Mouse (Mus musculus): ENCODE data around the gene Asna1. TPM values are rescaled to one million over a fixed set of nuclear protein-coding genes. Genes with fewer than 3 reads are reported as not detected.
A peak's percentile ranks its signal among the peaks of the same experiment; 100 is the strongest.

Asna1 gene
- polyA plus RNA-seq, 1 experiment from 2014 or later = 80.1 TPM

DNA sequence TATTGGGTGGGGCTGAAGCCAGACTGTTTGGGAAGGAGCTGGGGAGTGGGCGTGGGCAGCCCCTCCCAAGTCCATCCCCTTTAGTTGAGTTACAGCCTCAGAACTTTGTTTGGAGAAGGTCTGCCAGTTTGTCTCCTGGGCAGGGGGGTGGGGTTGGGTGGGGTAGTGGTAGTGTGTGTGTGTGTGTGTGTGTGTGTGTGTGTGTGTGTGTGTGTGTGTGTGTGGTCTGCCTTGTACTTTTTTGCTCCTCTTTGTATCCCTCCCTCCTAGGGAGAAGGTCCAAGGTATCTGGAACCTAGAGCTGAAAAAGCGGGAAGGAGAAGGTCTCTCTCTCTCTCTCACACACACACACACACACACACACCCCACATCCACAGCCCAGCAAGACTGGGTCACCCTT, 10.7 kb downstream of the Asna1 start, which contains the start of gene Best2:
Gene Best2 (minus strand): TSS at position 101 of the 400 bp plus-strand sequence.
- H3K4me2 ChIP-seq = peak within 1 kb of the TSS; percentile 59
- 0 out of 2 replicates have a peak within 1 kb of the TSS, but pooled peaks have one; percentile 45 for H3K9ac ChIP-seq
- ATAC-seq (ENCODE audit: low read depth) (no peak), DNase-seq (no peak)
- H3K9me3 ChIP-seq (replicated peaks) = no peaks in the 10 kb centered on the region
- peaks cover 4% of the 10 kb centered on the region; the same call in 1 of the 2 replicates for H3K4me1 ChIP-seq (replicated peaks)
- H3K27ac ChIP-seq = no peak within 1 kb of the TSS
- 57% methylated on average over 2 of the region's 2 CpGs for whole genome bisulfite sequencing (ENCODE audit: insufficient replicate concordance)
- H3K4me3 ChIP-seq (replicated peaks) = peak within 1 kb of the TSS; percentile 29
- peaks cover 24% of the 10 kb centered on the region for H3K36me3 ChIP-seq
- H3K27me3 ChIP-seq = peaks cover 51% of the 10 kb centered on the region

DNA sequence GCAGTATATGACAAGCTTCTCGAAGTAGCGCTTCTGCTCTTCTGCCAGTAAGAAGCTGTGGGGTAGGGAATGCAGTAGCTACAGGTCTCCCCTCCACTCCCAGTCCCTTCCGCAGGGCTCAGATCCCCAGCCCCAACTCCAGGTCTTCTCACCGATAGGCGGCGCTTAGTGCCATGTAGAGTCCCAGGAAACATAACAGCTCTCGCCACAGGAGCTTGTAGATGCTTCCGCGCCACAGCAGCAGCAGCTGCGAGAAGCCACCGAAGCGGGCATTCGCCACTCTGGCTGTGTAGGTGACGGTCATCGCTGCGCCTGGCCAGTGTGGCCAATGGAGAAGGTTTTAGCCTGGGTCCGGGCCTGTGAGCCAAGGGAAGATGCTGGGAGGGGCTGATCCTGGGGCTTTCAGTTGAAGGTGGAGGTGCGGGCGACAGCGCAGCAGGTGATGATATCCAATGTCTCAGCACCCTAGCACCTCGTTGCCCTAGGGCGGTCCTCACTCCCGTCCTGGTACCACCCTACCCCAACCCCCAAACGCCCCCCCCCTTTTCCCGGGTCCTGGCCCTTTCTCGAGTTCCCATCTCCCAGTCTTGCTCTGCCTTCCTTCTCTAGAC, 11.7 kb downstream of the Asna1 start:
- DNase-seq (peak; percentile 60), ATAC-seq (ENCODE audit: low read depth) (peak; percentile 56; the same call in 1 of the 2 replicates)
- H3K27ac ChIP-seq = no peak overlapping the region
- no peaks in the 10 kb centered on the region for H3K9me3 ChIP-seq (replicated peaks)
- peaks cover 62% of the 10 kb centered on the region for H3K27me3 ChIP-seq
- H3K4me1 ChIP-seq (replicated peaks) = peaks cover 4% of the 10 kb centered on the region; the same call in 1 of the 2 replicates
- H3K4me2 ChIP-seq = peak overlapping the region; percentile 59
- H3K9ac ChIP-seq = 0 out of 2 replicates have a peak overlapping the region, but pooled peaks have one; percentile 45
- H3K36me3 ChIP-seq = peaks cover 13% of the 10 kb centered on the region
- WGBS (ENCODE audit: insufficient replicate concordance) = 3% methylated on average over 25 of the region's 26 CpGs
- peak overlapping the region; percentile 29 for H3K4me3 ChIP-seq (replicated peaks)

DNA sequence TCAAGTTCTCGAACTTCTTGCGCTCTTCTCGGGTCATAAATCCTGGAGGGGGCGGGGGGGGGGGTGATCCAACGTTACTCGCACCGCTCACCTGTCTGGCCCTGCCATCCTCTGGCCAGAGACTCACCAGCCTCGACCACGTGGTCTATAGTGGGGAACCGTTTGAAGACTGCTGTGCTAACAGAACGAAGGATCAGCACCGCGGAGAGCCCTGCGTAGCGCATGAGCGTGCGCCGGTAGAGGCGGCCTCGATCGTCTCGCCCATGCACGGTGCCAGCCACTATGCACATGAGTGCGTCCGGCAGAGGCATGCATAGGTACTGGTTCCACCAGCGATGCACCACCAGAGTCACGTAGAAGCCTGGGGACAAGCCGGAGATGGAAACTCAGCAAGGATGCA, 13.8 kb downstream of the Asna1 start:
- Histone ChIP-seq H3K27me3 (peaks cover 80% of the 10 kb centered on the region), H3K36me3 (no peaks in the 10 kb centered on the region), H3K9me3 (replicated peaks) (no peaks in the 10 kb centered on the region), H3K27ac (no peak overlapping the region), H3K4me1 (replicated peaks) (peaks cover 7% of the 10 kb centered on the region; the same call in 1 of the 2 replicates), H3K4me3 (replicated peaks) (no peak overlapping the region), H3K4me2 (no peak overlapping the region), H3K9ac (no peak overlapping the region)
- 12% methylated on average over 28 of the region's 28 CpGs for WGBS (ENCODE audit: insufficient replicate concordance)
- ATAC-seq (ENCODE audit: low read depth) (no peak), DNase-seq (no peak)

- DNase-seq (no peak), ATAC-seq (ENCODE audit: low read depth) (no peak)
- no peaks in the 10 kb centered on the region for H3K36me3 ChIP-seq
- 21% methylated on average over 25 of the region's 25 CpGs for WGBS (ENCODE audit: insufficient replicate concordance)
- H3K4me2 ChIP-seq = no peak overlapping the region
- H3K27ac ChIP-seq = no peak overlapping the region
- no peak overlapping the region for H3K9ac ChIP-seq
- no peak overlapping the region for H3K4me3 ChIP-seq (replicated peaks)
- peaks cover 3% of the 10 kb centered on the region; the same call in 1 of the 2 replicates for H3K4me1 ChIP-seq (replicated peaks)
- peaks cover 59% of the 10 kb centered on the region for H3K27me3 ChIP-seq
- H3K9me3 ChIP-seq (replicated peaks) = no peaks in the 10 kb centered on the region
Observed at GRCm38 (mm10) chr8:85007686-85008085, 17.4 kb downstream of the Asna1 start.

- H3K27ac ChIP-seq = no peak overlapping the region
- peak overlapping the region; percentile 50 for H3K9ac ChIP-seq
- H3K36me3 ChIP-seq = no peaks in the 10 kb centered on the region
- ATAC-seq (ENCODE audit: low read depth) (peak; percentile 80), DNase-seq (peak; percentile 76)
- no peaks in the 10 kb centered on the region for H3K9me3 ChIP-seq (replicated peaks)
- H3K4me2 ChIP-seq = peak overlapping the region; percentile 36
- 6% methylated on average over 19 of the region's 19 CpGs for WGBS (ENCODE audit: insufficient replicate concordance)
- H3K27me3 ChIP-seq = peaks cover 13% of the 10 kb centered on the region; the same call in 1 of the 2 replicates
- no peak overlapping the region for H3K4me3 ChIP-seq (replicated peaks)
- peaks cover 15% of the 10 kb centered on the region for H3K4me1 ChIP-seq (replicated peaks)
Observed at GRCm38 (mm10) chr8:84997649-84998295, 27.3 kb downstream of the Asna1 start.

DNA sequence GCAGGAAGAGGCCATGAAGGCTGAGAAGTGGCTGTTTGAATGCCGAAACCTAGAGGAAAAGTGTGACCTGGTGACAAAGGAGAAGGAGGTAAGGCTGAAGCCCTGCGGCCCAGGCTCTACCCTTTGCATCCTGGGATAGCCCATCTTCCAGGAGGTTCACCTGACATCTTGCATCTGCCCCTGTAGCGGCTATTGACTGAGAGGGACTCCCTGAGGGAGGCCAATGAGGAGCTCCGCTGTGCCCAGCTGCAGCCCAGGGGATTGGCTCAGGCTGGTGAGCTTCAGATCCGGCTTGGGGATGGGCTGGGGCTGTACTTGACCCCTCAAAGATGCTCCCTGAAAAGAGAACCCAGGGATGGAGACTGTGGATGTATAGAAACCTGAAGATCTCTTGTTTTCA, 28.1 kb downstream of the Asna1 start:
- Histone ChIP-seq H3K27me3 (peaks cover 13% of the 10 kb centered on the region; the same call in 1 of the 2 replicates), H3K4me1 (replicated peaks) (peaks cover 15% of the 10 kb centered on the region), H3K4me2 (no peak overlapping the region), H3K27ac (no peak overlapping the region), H3K9me3 (replicated peaks) (no peaks in the 10 kb centered on the region), H3K9ac (no peak overlapping the region), H3K4me3 (replicated peaks) (no peak overlapping the region), H3K36me3 (no peaks in the 10 kb centered on the region)
- 82% methylated on average over 5 of the region's 5 CpGs for WGBS (ENCODE audit: insufficient replicate concordance)
- ATAC-seq (ENCODE audit: low read depth) (no peak), DNase-seq (no peak)

DNA sequence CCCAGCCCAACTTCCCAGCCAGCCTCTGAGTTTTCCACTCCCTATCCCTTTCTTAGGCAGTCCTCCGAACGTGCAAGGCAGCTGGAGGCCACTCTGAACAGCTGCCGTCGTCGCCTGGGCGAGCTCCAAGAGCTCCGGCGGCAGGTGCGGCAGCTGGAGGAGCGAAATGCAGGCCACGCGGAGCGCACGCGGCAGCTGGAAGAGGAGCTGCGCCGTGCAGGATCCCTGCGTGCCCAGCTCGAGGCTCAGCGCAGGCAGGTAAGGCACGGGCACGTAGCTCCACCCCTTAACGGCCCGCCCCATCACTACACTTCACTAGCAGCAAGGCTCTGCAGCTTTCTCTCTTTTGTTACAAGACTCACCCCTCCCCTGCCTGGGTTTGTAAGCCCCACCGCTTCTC, 29.4 kb downstream of the Asna1 start:
- no peak for ATAC-seq (ENCODE audit: low read depth)
- H3K4me1 ChIP-seq (replicated peaks) = peaks cover 23% of the 10 kb centered on the region
- H3K27ac ChIP-seq = no peak overlapping the region
- no peak overlapping the region for H3K9ac ChIP-seq
- 56% methylated on average over 25 of the region's 25 CpGs for WGBS (ENCODE audit: insufficient replicate concordance)
- H3K36me3 ChIP-seq = no peaks in the 10 kb centered on the region
- H3K9me3 ChIP-seq (replicated peaks) = no peaks in the 10 kb centered on the region
- H3K27me3 ChIP-seq = peaks cover 13% of the 10 kb centered on the region; the same call in 1 of the 2 replicates
- H3K4me3 ChIP-seq (replicated peaks) = no peak overlapping the region
- no peak for DNase-seq
- no peak overlapping the region for H3K4me2 ChIP-seq

GRCm38 (mm10) chr8:84994375-84994774, 30.7 kb downstream of the Asna1 start:
- ATAC-seq (ENCODE audit: low read depth) (no peak), DNase-seq (no peak)
- Histone ChIP-seq H3K36me3 (no peaks in the 10 kb centered on the region), H3K27ac (no peak overlapping the region), H3K9me3 (replicated peaks) (no peaks in the 10 kb centered on the region), H3K27me3 (peaks cover 13% of the 10 kb centered on the region; the same call in 1 of the 2 replicates), H3K4me2 (no peak overlapping the region), H3K9ac (no peak overlapping the region), H3K4me1 (replicated peaks) (peaks cover 29% of the 10 kb centered on the region), H3K4me3 (replicated peaks) (no peak overlapping the region)
- WGBS (ENCODE audit: insufficient replicate concordance) = 82% methylated on average over 9 of the region's 9 CpGs

GRCm38 (mm10) chr8:84990836-84991235, 34.2 kb downstream of the Asna1 start:
- ATAC-seq (ENCODE audit: low read depth) (peak; percentile 52), DNase-seq (peak; percentile 54)
- H3K9ac ChIP-seq = peak overlapping the region; percentile 76
- peaks cover 6% of the 10 kb centered on the region; the same call in 1 of the 2 replicates for H3K27me3 ChIP-seq
- H3K4me1 ChIP-seq (replicated peaks) = peaks cover 52% of the 10 kb centered on the region
- H3K36me3 ChIP-seq = no peaks in the 10 kb centered on the region
- under 1% methylated on average over 15 of the region's 15 CpGs for WGBS (ENCODE audit: insufficient replicate concordance)
- peak overlapping the region; percentile 95 for H3K4me2 ChIP-seq
- H3K4me3 ChIP-seq (replicated peaks) = peak overlapping the region; percentile 70
- peak overlapping the region; percentile 81 for H3K27ac ChIP-seq
- no peaks in the 10 kb centered on the region for H3K9me3 ChIP-seq (replicated peaks)

GRCm38 (mm10) chr8:84990349-84990748, 34.7 kb downstream of the Asna1 start, which contains the start of gene Hook2:
Gene Hook2 (plus strand): TSS chr8:84990603.
- ATAC-seq (ENCODE audit: low read depth) (peak; percentile 84), DNase-seq (peak; percentile 96)
- H3K36me3 ChIP-seq = no peaks in the 10 kb centered on the region
- H3K4me2 ChIP-seq = peak within 1 kb of the TSS; percentile 95
- peak within 1 kb of the TSS; percentile 70 for H3K4me3 ChIP-seq (replicated peaks)
- peak within 1 kb of the TSS; percentile 84 for H3K9ac ChIP-seq
- WGBS (ENCODE audit: insufficient replicate concordance) = 1% methylated on average over 28 of the region's 28 CpGs
- peaks cover 54% of the 10 kb centered on the region for H3K4me1 ChIP-seq (replicated peaks)
- no peaks in the 10 kb centered on the region for H3K9me3 ChIP-seq (replicated peaks)
- peak within 1 kb of the TSS; percentile 90 for H3K27ac ChIP-seq
- H3K27me3 ChIP-seq = peaks cover 3% of the 10 kb centered on the region; the same call in 1 of the 2 replicates

DNA sequence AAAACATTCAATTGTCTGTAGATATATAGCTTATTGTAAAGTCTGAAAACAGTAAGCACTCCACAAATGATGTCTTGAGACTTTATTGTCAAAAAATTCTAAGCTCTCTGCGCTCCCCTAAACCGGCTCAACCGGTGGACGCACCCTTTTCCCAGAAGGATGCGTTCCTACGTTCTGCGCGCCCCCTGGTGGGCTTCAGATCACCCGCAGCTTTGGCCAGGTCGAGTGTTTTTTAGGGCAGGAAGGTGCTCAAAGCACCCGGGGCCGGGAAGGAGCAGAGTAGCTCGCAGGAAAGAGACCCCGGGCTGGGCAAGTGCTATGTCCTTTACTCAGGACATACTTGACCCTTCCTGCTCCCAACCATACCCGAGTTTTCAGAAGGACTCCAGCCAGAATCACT, 35.3 kb downstream of the Asna1 start:
- peaks cover 59% of the 10 kb centered on the region for H3K4me1 ChIP-seq (replicated peaks)
- under 1% methylated on average over 15 of the region's 15 CpGs for WGBS (ENCODE audit: insufficient replicate concordance)

More for the DNA sequence above, 35.3 kb downstream of the Asna1 start:
- Histone ChIP-seq H3K4me3 (replicated peaks) (peak overlapping the region; percentile 70), H3K36me3 (no peaks in the 10 kb centered on the region), H3K9me3 (replicated peaks) (no peaks in the 10 kb centered on the region), H3K27ac (peak overlapping the region; percentile 90), H3K27me3 (no peaks in the 10 kb centered on the region), H3K4me2 (peak overlapping the region; percentile 95), H3K9ac (peak overlapping the region; percentile 84)
- peak; percentile 61 for ATAC-seq (ENCODE audit: low read depth)
- DNase-seq = peak; percentile 91
